Mouse (Mus musculus) ES-E14 (cell line): ENCODE results near the gene Mccc1. TPM values are rescaled to one million over a fixed set of nuclear protein-coding genes. Genes with fewer than 3 reads are reported as not detected.

Experiments
- DNase-seq: peaks from one replicate; pipeline ENCODE4 v3.0.0-alpha.2; 2013; ENCODE audit warnings: low read depth, low spot score
- H3K27ac ChIP-seq: 2 replicates; pipeline ENCODE4 v1.5.1; 2012; ENCODE audit warnings: low read depth, mild to moderate bottlenecking, low read length, moderate library complexity, mixed read lengths; ENCODE audit not compliant: poor library complexity, insufficient read depth, severe bottlenecking
- H3K36me3 ChIP-seq: 2 replicates; pipeline ENCODE4 v1.6.1; 2012; ENCODE audit warnings: mild to moderate bottlenecking, low read length, moderate library complexity, mixed read lengths; ENCODE audit not compliant: control insufficient read depth, poor library complexity, insufficient read depth, severe bottlenecking
- H3K4me1 ChIP-seq, 2 experiments: fragments of 150-350 bp in 1 of 2; sonication (generic) in 1 of 2; 2 replicates each; pipeline ENCODE4 v1.6.1; 2012; ENCODE audit warnings: low read length in 2 of 2, mild to moderate bottlenecking in 1 of 2, mixed read lengths in 1 of 2; ENCODE audit not compliant: control insufficient read depth in 2 of 2, insufficient read depth in 2 of 2, poor library complexity in 1 of 2
- H3K4me3 ChIP-seq, 2 experiments: fragments of 150-350 bp in 1 of 2; sonication (generic) in 1 of 2; 2 replicates each; pipeline ENCODE4 v1.5.1; 2012; ENCODE audit warnings: low read length in 2 of 2, low read depth in 1 of 2, mild to moderate bottlenecking in 1 of 2, mixed read lengths in 1 of 2; ENCODE audit not compliant: insufficient read depth in 1 of 2, poor library complexity in 1 of 2, severe bottlenecking in 1 of 2
- H3K9ac ChIP-seq: 2 replicates; pipeline ENCODE4 v1.6.1; 2012; ENCODE audit warnings: low read depth, mild to moderate bottlenecking, low read length, mixed read lengths; ENCODE audit not compliant: poor library complexity, insufficient read depth, severe bottlenecking
- H3K9me3 ChIP-seq: fragments of 150-350 bp; sonication (generic); 2 replicates; pipeline ENCODE4 v1.6.1; 2012; ENCODE audit warnings: low read depth, mild to moderate bottlenecking, low read length; ENCODE audit not compliant: control insufficient read depth, insufficient read depth
- CHD2 ChIP-seq: IDR thresholded peaks from 2 replicates; pipeline ENCODE4 v1.6.1; 2014; ENCODE audit warnings: mild to moderate bottlenecking, low read depth, low read length, inconsistent platforms
- HCFC1 ChIP-seq: IDR thresholded peaks from 2 replicates; pipeline ENCODE4 v1.6.1; 2012; ENCODE audit warnings: low read length, inconsistent platforms, borderline replicate concordance; ENCODE audit not compliant: insufficient read depth
- MAFK ChIP-seq: IDR thresholded peaks from 2 replicates; pipeline ENCODE4 v1.6.1; 2014; ENCODE audit warnings: mild to moderate bottlenecking, low read depth, low read length, inconsistent platforms; ENCODE audit not compliant: insufficient read depth
- ZC3H11A ChIP-seq: IDR thresholded peaks from 2 replicates; pipeline ENCODE4 v1.6.1; 2012; ENCODE audit warnings: low read depth, mild to moderate bottlenecking, inconsistent platforms, low read length, borderline replicate concordance
- ZNF384 ChIP-seq: IDR thresholded peaks from 2 replicates; pipeline ENCODE4 v1.6.1; 2012; ENCODE audit warnings: low read depth, low read length, inconsistent platforms
- in situ Hi-C, 2 experiments: fragments of 600-800 bp; cut with MboI; formaldehyde crosslinking; loops; one replicate each; pipeline ENCODE4 v1.15.1; 2025; ENCODE audit warnings: low sequenced_read_pairs in 2 of 2, inconsistent platforms in 1 of 2; ENCODE audit not compliant: unreplicated experiment in 2 of 2
- total RNA-seq: library from RNA; depleted of rRNA; stranded (reverse); fragments of 300-350 nt; gene quantifications from 2 replicates; pipeline ENCODE4 v1.2.3, GENCODE M21; 2012

Gene Mccc1
- total RNA-seq, 1 experiment: 16.6 TPM

DNA sequence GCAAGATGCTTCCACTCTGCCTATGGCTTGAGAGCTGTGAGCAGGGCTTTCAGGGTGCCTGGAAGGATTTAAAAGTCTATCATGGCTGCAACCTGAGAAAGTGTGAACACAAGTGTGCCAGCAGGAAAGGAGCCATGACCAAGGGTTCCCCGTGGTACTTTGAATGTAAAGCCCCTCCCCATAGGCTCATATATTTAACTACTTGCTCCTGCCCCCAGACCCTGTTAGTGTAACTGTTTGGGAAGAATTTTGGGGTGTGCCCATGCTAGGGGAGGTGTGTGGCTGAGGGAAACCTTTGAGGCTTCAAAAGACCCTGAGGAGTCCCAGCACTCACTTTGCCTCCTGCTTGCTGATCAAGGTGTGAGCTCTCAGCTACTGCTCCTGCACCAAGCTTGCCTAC is 47.3 kb downstream of the Mccc1 start:
- TF ChIP-seq ZNF384 (no peak), HCFC1 (no peak), CHD2 (no peak), MAFK (no peak), ZC3H11A (no peak)
- DNase-seq: no peak
- no peaks in the 10 kb centered on the region for H3K4me1 ChIP-seq
- no peaks in the 10 kb centered on the region for H3K9me3 ChIP-seq
- in situ Hi-C loops: no loop called here
- no peak overlapping the region for H3K4me3 ChIP-seq
- H3K36me3 ChIP-seq: peaks cover 3% of the 10 kb centered on the region; the same call in 1 of the 2 replicates
- H3K27ac ChIP-seq: no peak overlapping the region
- H3K9ac ChIP-seq: no peak overlapping the region

DNA sequence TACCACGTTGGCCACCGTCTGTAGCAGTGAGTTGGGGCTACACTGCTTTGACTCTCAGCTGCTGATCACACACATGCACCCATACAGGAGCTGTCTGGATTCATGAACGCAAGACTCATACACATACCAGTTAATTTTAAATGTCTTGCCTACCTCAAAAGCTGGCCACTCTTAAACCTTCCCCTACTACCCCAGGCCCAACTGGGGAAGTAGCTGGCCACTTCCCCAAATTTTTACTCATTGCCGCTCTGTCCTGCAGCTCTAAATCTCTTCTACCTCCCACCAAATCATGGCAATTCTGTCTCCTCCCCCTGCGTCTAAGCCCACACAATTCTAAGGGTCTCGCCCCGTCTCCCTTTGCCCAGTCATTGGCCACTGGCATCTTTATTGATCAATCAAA is 52.3 kb downstream of the Mccc1 start:
- Histone ChIP-seq H3K9me3 (no peaks in the 10 kb centered on the region), H3K9ac (no peak overlapping the region), H3K36me3 (no peaks in the 10 kb centered on the region), H3K4me3 (no peak overlapping the region), H3K4me1 (no peaks in the 10 kb centered on the region), H3K27ac (no peak overlapping the region)
- in situ Hi-C loops: no loop called here
- no peak for DNase-seq
- TF ChIP-seq CHD2: no peak
- TF ChIP-seq ZNF384: no peak
- no peak for TF ChIP-seq ZC3H11A
- no peak for TF ChIP-seq HCFC1

DNA sequence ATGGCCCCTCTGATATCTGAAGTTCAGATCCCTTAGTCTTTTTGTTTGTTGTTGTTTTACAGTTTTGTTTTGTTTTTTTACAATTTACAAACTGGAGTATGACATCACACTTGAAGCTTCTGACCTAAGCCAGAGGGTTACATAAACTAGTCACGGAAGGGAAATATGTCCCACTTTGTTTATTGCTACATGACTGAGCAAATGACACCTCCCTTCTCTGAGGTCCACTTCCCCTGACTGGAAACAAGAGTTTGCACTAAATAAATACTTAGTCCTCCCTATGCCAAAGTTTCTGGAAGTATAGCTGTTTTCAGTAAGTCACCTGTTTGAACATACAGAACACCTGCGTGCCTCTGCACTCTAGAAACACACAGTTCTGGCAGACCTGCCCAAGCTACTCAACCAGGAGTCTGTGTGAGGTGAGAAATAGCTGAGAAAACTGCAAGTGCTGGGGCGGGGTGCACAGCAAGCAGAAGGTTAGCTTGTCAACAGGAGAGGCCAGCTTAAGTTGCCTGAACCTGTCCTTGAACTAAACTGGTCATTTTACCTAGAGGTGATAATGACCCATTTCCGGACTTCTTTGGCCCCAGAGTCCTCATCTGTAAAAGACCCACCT is 59.9 kb downstream of the Mccc1 start:
- Histone ChIP-seq H3K9ac (no peak overlapping the region), H3K4me1 (peaks cover 4% of the 10 kb centered on the region in 2 experiments; a peak in 3 of 4 replicates), H3K4me3 (no peak overlapping the region), H3K36me3 (no peaks in the 10 kb centered on the region; the same call in 1 of the 2 replicates), H3K9me3 (no peaks in the 10 kb centered on the region), H3K27ac (no peak overlapping the region)
- no peak for DNase-seq
- in situ Hi-C loops: no loop called here
- TF ChIP-seq MAFK (no peak), HCFC1 (no peak), ZNF384 (no peak), ZC3H11A (no peak), CHD2 (no peak)

DNA sequence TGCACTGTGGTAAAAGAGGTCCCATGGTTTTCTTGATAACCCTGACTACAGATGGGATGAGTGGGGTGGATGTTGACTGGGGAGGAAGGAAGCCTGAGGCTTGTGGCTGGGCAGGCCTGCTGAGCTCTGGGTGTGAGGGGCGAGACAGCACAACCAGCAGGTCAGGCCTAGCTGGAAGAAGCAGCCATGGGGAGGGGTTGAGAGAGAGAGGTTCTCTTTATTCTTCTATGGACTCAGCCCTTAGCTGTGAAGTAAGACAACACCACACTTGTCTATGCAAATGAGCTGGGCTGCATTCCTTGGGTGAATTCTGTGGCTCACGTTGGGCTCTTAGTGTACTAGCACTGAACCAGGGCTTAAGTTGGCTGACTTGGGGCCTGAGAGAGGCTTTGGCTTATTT is 60.4 kb downstream of the Mccc1 start:
- peak; percentile 19 for DNase-seq
- peaks cover 4% of the 10 kb centered on the region in 2 experiments; a peak in 3 of 4 replicates for H3K4me1 ChIP-seq
- no peaks in the 10 kb centered on the region for H3K9me3 ChIP-seq
- H3K9ac ChIP-seq: no peak overlapping the region
- in situ Hi-C loops: no loop called here
- TF ChIP-seq MAFK (no peak), ZNF384 (no peak), CHD2 (no peak), HCFC1 (no peak), ZC3H11A (no peak)
- H3K36me3 ChIP-seq: no peaks in the 10 kb centered on the region; the same call in 1 of the 2 replicates
- H3K4me3 ChIP-seq: no peak overlapping the region
- H3K27ac ChIP-seq: no peak overlapping the region
